ENCODE assay signal across 14 mouse cellular contexts in the genomic region with DNA sequence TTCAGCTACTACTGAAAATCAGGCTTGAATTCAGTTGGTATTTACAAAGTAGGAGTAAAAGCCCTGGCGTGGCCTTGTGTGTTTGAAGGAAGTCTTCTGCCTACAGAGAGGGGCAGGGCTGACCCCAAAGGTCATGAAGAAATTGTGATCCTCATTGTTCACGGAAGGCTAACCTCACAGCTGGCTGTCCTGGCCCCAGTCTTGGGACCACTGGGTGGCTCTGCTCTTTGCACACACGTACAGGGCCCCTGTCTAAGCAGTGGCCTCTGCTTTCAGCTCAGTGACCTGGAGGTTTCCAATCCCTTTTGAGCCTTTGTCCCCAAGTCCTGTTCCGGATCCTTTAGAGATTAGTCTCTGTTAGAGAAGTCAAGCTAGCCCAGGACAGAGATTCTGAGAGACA.
"Had no signal": no experiment of that assay in that cellular context is flagged by ENCODE, and none has a peak within 500 bp of the region (broad histone marks: within the 10 kb centered on the region; RNA-seq: fewer than 3 reads in every experiment).

No protein-coding gene starts in this region.

- ATAC-seq: intestine, embryonic 16.5 days; lung, postnatal 0 days had no signal

- H3K4me2 ChIP-seq: liver, embryonic 11.5 days; liver, embryonic 15.5 days; midbrain, embryonic 12.5 days; neural tube, embryonic 12.5 days had no signal

- H3K27ac ChIP-seq: left cerebral cortex, adult 2 months; limb, embryonic 10.5 days; liver, embryonic 15.5 days; midbrain, embryonic 12.5 days; neural tube, embryonic 12.5 days had no signal

- H3K27me3 ChIP-seq: liver, embryonic 15.5 days; neural tube, embryonic 12.5 days had no signal

- H3K36me3 ChIP-seq: limb, embryonic 10.5 days; liver, embryonic 15.5 days; midbrain, embryonic 12.5 days; neural tube, embryonic 12.5 days had no signal

- H3K4me1 ChIP-seq: limb, embryonic 10.5 days; liver, embryonic 15.5 days; neural tube, embryonic 12.5 days had no signal

- DNase-seq: kidney, adult 8-10 months; lung, adult 2 months; lung, postnatal 36 days; thymus, adult 18-20 months; thymus, postnatal 25 days had no signal

- H3K9me3 ChIP-seq: limb, embryonic 10.5 days; liver, embryonic 15.5 days; midbrain, embryonic 12.5 days; neural tube, embryonic 12.5 days had no signal

- H3K9ac ChIP-seq: liver, embryonic 15.5 days; midbrain, embryonic 12.5 days; neural tube, embryonic 12.5 days had no signal

- H3K4me3 ChIP-seq: left cerebral cortex, adult 2 months; limb, embryonic 10.5 days; liver, embryonic 15.5 days; midbrain, embryonic 12.5 days; myocyte; neural tube, embryonic 12.5 days had no signal
